In genomic region chr10:3396008-3396795, GRCm38 (mm10) we compare ENCODE assay signal across 18 mouse cellular contexts. TPM values are rescaled to one million over a fixed set of nuclear protein-coding genes. Genes with fewer than 3 reads are reported as not detected.
DNase-seq lines count a peak whose midpoint lies in the region; ATAC-seq and TF ChIP-seq lines count a peak whose summit lies in the region.
"Had no signal": no experiment of that assay in that cellular context is flagged by ENCODE, and none has a peak within 500 bp of the region (broad histone marks: within the 10 kb centered on the region; RNA-seq: fewer than 3 reads in every experiment).

No protein-coding gene starts in this region.

- intact Hi-C loops in left cerebral cortex, postnatal 4 days (cut with DNase I) = no loop called here
- intact Hi-C loops in left cerebral cortex, postnatal 14 days (cut with DNase I) = no loop called here
- intact Hi-C loops in heart, adult 2 months (cut with DNase I) = loop anchor here (1.0 to 2.0 kb wide), 2 partner anchors 19 to 59 kb away; no protein-coding TSS in a partner anchor

- TF ChIP-seq EP300 in heart, adult 2 months (IDR thresholded peaks at IDR 0.05; ENCODE audit: insufficient read depth, low read depth, low read length) = 0 out of 2 replicates have a peak, but pooled peaks have one; percentile 26
- no peak for TF ChIP-seq EP300 in heart, postnatal 0 days (IDR thresholded peaks at IDR 0.05; ENCODE audit: low read depth)

- H3K9me3 ChIP-seq in heart, postnatal 0 days (replicated peaks; ENCODE audit: control insufficient read depth, low read length) = no peaks in the 10 kb centered on the region
- H3K9me3 ChIP-seq: embryonic facial prominence, embryonic 10.5 days had no signal

- H3K79me2 ChIP-seq in heart, adult 2 months (replicated peaks; ENCODE audit: control insufficient read depth, insufficient read depth, low read length) = no peaks in the 10 kb centered on the region; the same call in 1 of the 2 replicates

- H3K36me3 ChIP-seq in heart, adult 2 months (ENCODE audit: control insufficient read depth, insufficient read depth, low read length) = peaks cover 3% of the 10 kb centered on the region; the same call in 1 of the 2 replicates
- no peaks in the 10 kb centered on the region for H3K36me3 ChIP-seq in heart, postnatal 0 days (replicated peaks; ENCODE audit: control insufficient read depth, insufficient read depth, low read length)
- H3K36me3 ChIP-seq: embryonic facial prominence, embryonic 10.5 days had no signal

- TF ChIP-seq CTCF in heart, adult 2 months (IDR thresholded peaks at IDR 0.05) = no peak
- TF ChIP-seq CTCF in heart, postnatal 0 days (IDR thresholded peaks at IDR 0.05; ENCODE audit: low read depth) = no peak

- H3K4me1 ChIP-seq in heart, adult 2 months (ENCODE audit: control insufficient read depth, insufficient read depth, low read length) = peaks cover 8% of the 10 kb centered on the region
- peaks cover 53% of the 10 kb centered on the region for H3K4me1 ChIP-seq in heart, postnatal 0 days (ENCODE audit: control insufficient read depth, insufficient read depth)
- H3K4me1 ChIP-seq: embryonic facial prominence, embryonic 10.5 days had no signal

- H3K9ac ChIP-seq in heart, adult 2 months (ENCODE audit: low read depth, low read length) = peak overlapping the region; percentile 26; the same call in 1 of the 2 replicates
- H3K9ac ChIP-seq in heart, postnatal 0 days (replicated peaks; ENCODE audit: low read depth, low read length) = no peak overlapping the region

- TF ChIP-seq POLR2A in heart, adult 2 months (IDR thresholded peaks at IDR 0.05; ENCODE audit: insufficient read depth, low read depth, low read length) = no peak

- H3K4me2 ChIP-seq in heart, postnatal 0 days (ENCODE audit: low read depth, low read length) = peak overlapping the region; percentile 45

- H3K27ac ChIP-seq in heart, adult 2 months = peak overlapping the region; percentile 78
- peak overlapping the region; percentile 86 for H3K27ac ChIP-seq in heart, postnatal 0 days (ENCODE audit: low read depth)
- H3K27ac ChIP-seq: embryonic facial prominence, embryonic 10.5 days; macrophage; stomach, postnatal 0 days had no signal

- peak; percentile 71 to 82 for DNase-seq in cerebellum, postnatal 10 days
- DNase-seq in left cerebral cortex, postnatal 4 days = peak; percentile 61
- no peak for DNase-seq in left cerebral cortex, postnatal 14 days (ENCODE audit: low spot score in 2 of 2)
- DNase-seq in heart, adult 2 months = peak in 1 of 2 experiments; percentile 70
- peak; percentile 49 for DNase-seq in heart, postnatal 0 days (ENCODE audit: low spot score)
- DNase-seq in yolk sac, embryonic 10.5 days (ENCODE audit: low spot score) = no peak
- DNase-seq in layer of hippocampus, adult 9-11 months = no peak
- DNase-seq: cerebellum, adult 9-10 months; kidney, adult 9 months; liver; midbrain, embryonic 14.5 days; spleen, adult 18-20 months; thymus, postnatal 25 days had no signal

- no peak for ATAC-seq in cerebellum, adult (ENCODE audit: insufficient number of reproducible peaks, low FRiP score, low TSS enrichment)
- peak; percentile 37 for ATAC-seq in heart, postnatal 0 days (ENCODE audit: insufficient read depth, low read depth)
- ATAC-seq: Patski had no signal

- no peak overlapping the region for H3K4me3 ChIP-seq in heart, adult 2 months
- H3K4me3 ChIP-seq in heart, postnatal 0 days (ENCODE audit: low read depth, low read length) = peak overlapping the region; percentile 2; the same call in 1 of the 2 replicates
- H3K4me3 ChIP-seq: embryonic facial prominence, embryonic 10.5 days had no signal

- 39% methylated on average over 10 of the region's 10 CpGs for WGBS in heart, adult 2 months
- 38% methylated on average over 10 of the region's 10 CpGs for WGBS in heart, postnatal 0 days

- no peaks in the 10 kb centered on the region for H3K27me3 ChIP-seq in heart, adult 2 months (ENCODE audit: control insufficient read depth, insufficient read depth, low read length)
- H3K27me3 ChIP-seq in heart, postnatal 0 days (ENCODE audit: control insufficient read depth, insufficient read depth, low read length) = no peaks in the 10 kb centered on the region
- H3K27me3 ChIP-seq: Patski had no signal

RNA-seq across cellular contexts. Expression of gene Ppp1r14c, which starts 30.3 kb away (rescaled TPM):
- total RNA-seq in left cerebral cortex, postnatal 4 days (2021) = 10 to 100 TPM; 91.1 to 92.6 TPM
- 10 to 100 TPM; 40.0 to 45.7 TPM for total RNA-seq in left cerebral cortex, postnatal 14 days (2021)
- total RNA-seq in heart, adult 2 months (2021) = 100 to 1,000 TPM; 156 to 164 TPM
- polyA plus RNA-seq in heart, adult 2 months (2012; rRNA removed) = 90.7 and 107 TPM in 2 replicates
- total RNA-seq in heart, postnatal 0 days (2014; rRNA removed; ENCODE audit: low replicate concordance) = 269 and 288 TPM in 2 replicates
- polyA plus RNA-seq in heart, postnatal 0 days (2015; fragmentation: Nextera tagmentation; extraction: Ambion mirVana) = 325 and 334 TPM in 2 replicates
- polyA plus RNA-seq: macrophage had no signal

Comparison
In these comparisons a context has a peak if more than half of its experiments do, and no peak if none do; other contexts are left out.
1. DNase-seq: peak in cerebellum, postnatal 10 days (2 of 2), left cerebral cortex, postnatal 4 days (single experiment) and heart, postnatal 0 days (single experiment); none in left cerebral cortex, postnatal 14 days (0 of 2), yolk sac, embryonic 10.5 days (single experiment) and layer of hippocampus, adult 9-11 months (single experiment).